Mouse (Mus musculus): ENCODE measurements around the gene Prpf8.

Prpf8 gene

GRCm38 (mm10) chr11:75486601-75487285 is at the start of gene Prpf8:
Gene Prpf8, plus strand, starts transcription at chr11:75486816.
- H3K4me1 ChIP-seq (replicated peaks; ENCODE audit: low read depth, low read length), result peaks cover 28% of the 10 kb centered on the region
- no peaks in the 10 kb centered on the region for H3K9me3 ChIP-seq (ENCODE audit: low read length)
- peaks cover 44% of the 10 kb centered on the region for H3K36me3 ChIP-seq (ENCODE audit: insufficient read depth, low read length)

DNA sequence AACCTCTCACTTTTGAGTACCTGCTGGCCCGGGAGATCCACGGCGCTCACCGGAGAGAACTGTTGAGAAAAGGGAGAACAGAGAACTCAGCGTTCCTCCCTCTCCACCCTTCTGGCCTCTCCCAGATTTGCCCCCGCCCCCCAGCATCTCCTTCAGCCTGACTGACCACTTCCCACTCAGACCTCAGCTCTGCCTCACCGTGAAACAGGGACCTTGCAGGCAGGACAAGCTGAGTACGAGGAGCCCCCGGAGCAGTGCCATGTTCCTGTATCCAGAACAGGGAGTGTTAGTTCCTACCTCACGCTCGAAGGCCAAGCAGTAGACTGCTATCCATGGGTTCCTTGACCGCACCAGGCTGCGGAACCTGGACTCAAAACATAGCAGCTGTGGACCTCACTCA is 48.4 kb upstream of the Prpf8 start:
- no peaks in the 10 kb centered on the region for H3K36me3 ChIP-seq (ENCODE audit: insufficient read depth, low read length)
- H3K4me1 ChIP-seq (replicated peaks; ENCODE audit: low read depth, low read length), result peaks cover 24% of the 10 kb centered on the region
- H3K9me3 ChIP-seq (ENCODE audit: low read length), result peaks cover 6% of the 10 kb centered on the region
- TF ChIP-seq NANOG (IDR thresholded peaks at IDR 0.05; ENCODE audit: borderline replicate concordance, low read length), result no peak
- no peak for TF ChIP-seq POU5F1 (IDR thresholded peaks at IDR 0.05; ENCODE audit: borderline replicate concordance, low read length)
- no peak for TF ChIP-seq CTCF (conservative IDR thresholded peaks at IDR 0.05; ENCODE audit: low read length)
- no peak overlapping the region for H3K4me3 ChIP-seq (replicated peaks; ENCODE audit: low read length)
- H3K27me3 ChIP-seq (ENCODE audit: insufficient read depth, low read length), result peaks cover 47% of the 10 kb centered on the region

More at GRCm38 (mm10) chr11:75486601-75487285, at the start of gene Prpf8:
- TF ChIP-seq NANOG (IDR thresholded peaks at IDR 0.05; ENCODE audit: borderline replicate concordance, low read length), result no peak
- TF ChIP-seq POU5F1 (IDR thresholded peaks at IDR 0.05; ENCODE audit: borderline replicate concordance, low read length), result no peak
- TF ChIP-seq CTCF (conservative IDR thresholded peaks at IDR 0.05; ENCODE audit: low read length), result no peak
- Histone ChIP-seq H3K27me3 (ENCODE audit: insufficient read depth, low read length) (no peaks in the 10 kb centered on the region), H3K4me3 (replicated peaks; ENCODE audit: low read length) (peak within 1 kb of the TSS; percentile 99)

GRCm38 (mm10) chr11:75438804-75439203 is 47.8 kb upstream of the Prpf8 start:
- no peak overlapping the region for H3K4me3 ChIP-seq (replicated peaks; ENCODE audit: low read length)
- no peaks in the 10 kb centered on the region for H3K36me3 ChIP-seq (ENCODE audit: insufficient read depth, low read length)
- peaks cover 6% of the 10 kb centered on the region for H3K9me3 ChIP-seq (ENCODE audit: low read length)
- H3K4me1 ChIP-seq (replicated peaks; ENCODE audit: low read depth, low read length), result peaks cover 30% of the 10 kb centered on the region
- peaks cover 50% of the 10 kb centered on the region for H3K27me3 ChIP-seq (ENCODE audit: insufficient read depth, low read length)
- TF ChIP-seq POU5F1 (IDR thresholded peaks at IDR 0.05; ENCODE audit: borderline replicate concordance, low read length) (no peak), CTCF (conservative IDR thresholded peaks at IDR 0.05; ENCODE audit: low read length) (no peak), NANOG (IDR thresholded peaks at IDR 0.05; ENCODE audit: borderline replicate concordance, low read length) (no peak)

DNA sequence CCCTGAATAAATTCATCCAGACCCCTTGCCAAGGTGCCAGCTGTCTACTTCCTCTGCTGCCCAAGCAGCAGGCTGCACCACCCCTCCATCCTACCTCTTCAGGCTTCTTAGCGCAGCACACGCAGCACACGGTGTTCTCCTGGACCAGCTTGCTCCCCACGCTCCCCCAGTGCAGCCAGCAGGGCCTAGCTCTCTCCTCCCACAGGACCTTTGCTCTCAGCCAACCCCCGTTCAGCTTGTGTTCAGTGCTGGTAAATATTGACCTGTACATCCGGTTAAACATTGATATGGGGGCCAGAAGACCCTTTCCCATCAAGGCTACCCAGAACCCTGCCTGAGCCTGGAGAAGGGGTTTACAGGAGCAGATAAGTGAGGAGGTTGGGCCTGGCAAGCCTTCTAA is 47.3 kb upstream of the Prpf8 start, which contains the start of gene Serpinf2:
TSS of gene Serpinf2 (minus strand) at position 229 of the 400 bp plus-strand sequence.
- Histone ChIP-seq H3K4me3 (replicated peaks; ENCODE audit: low read length) (no peak within 1 kb of the TSS), H3K27me3 (ENCODE audit: insufficient read depth, low read length) (peaks cover 55% of the 10 kb centered on the region), H3K9me3 (ENCODE audit: low read length) (peaks cover 3% of the 10 kb centered on the region), H3K4me1 (replicated peaks; ENCODE audit: low read depth, low read length) (peaks cover 36% of the 10 kb centered on the region), H3K36me3 (ENCODE audit: insufficient read depth, low read length) (no peaks in the 10 kb centered on the region)
- no peak for TF ChIP-seq NANOG (IDR thresholded peaks at IDR 0.05; ENCODE audit: borderline replicate concordance, low read length)
- TF ChIP-seq CTCF (conservative IDR thresholded peaks at IDR 0.05; ENCODE audit: low read length), result no peak
- no peak for TF ChIP-seq POU5F1 (IDR thresholded peaks at IDR 0.05; ENCODE audit: borderline replicate concordance, low read length)

DNA sequence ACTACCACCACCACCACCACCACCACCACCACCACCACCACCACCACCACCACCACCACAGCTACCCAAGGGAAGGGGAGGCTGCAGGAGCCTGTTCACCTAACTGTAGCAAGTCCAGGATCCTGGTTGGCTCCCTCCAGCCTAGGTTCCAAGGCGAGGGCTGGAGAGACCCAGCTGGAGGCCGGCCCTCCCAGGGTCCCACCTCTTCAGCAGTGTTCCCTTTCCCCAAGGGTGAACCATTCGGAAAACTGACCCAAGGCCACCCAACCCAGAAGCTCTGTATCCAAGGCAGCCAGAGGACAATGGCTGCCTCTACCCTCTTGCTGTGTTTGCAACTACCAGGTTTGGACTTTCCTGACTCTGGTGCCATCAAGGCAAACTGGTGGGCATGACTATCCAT is 46.7 kb upstream of the Prpf8 start:
- TF ChIP-seq CTCF (conservative IDR thresholded peaks at IDR 0.05; ENCODE audit: low read length), result no peak
- no peak for TF ChIP-seq NANOG (IDR thresholded peaks at IDR 0.05; ENCODE audit: borderline replicate concordance, low read length)
- no peak for TF ChIP-seq POU5F1 (IDR thresholded peaks at IDR 0.05; ENCODE audit: borderline replicate concordance, low read length)
- Histone ChIP-seq H3K27me3 (ENCODE audit: insufficient read depth, low read length) (peaks cover 60% of the 10 kb centered on the region), H3K9me3 (ENCODE audit: low read length) (no peaks in the 10 kb centered on the region), H3K4me1 (replicated peaks; ENCODE audit: low read depth, low read length) (peaks cover 41% of the 10 kb centered on the region), H3K4me3 (replicated peaks; ENCODE audit: low read length) (no peak overlapping the region), H3K36me3 (ENCODE audit: insufficient read depth, low read length) (no peaks in the 10 kb centered on the region)

- Histone ChIP-seq H3K27me3 (ENCODE audit: insufficient read depth, low read length) (peaks cover 62% of the 10 kb centered on the region), H3K4me3 (replicated peaks; ENCODE audit: low read length) (no peak overlapping the region), H3K36me3 (ENCODE audit: insufficient read depth, low read length) (no peaks in the 10 kb centered on the region), H3K4me1 (replicated peaks; ENCODE audit: low read depth, low read length) (peaks cover 47% of the 10 kb centered on the region), H3K9me3 (ENCODE audit: low read length) (no peaks in the 10 kb centered on the region)
- TF ChIP-seq NANOG (IDR thresholded peaks at IDR 0.05; ENCODE audit: borderline replicate concordance, low read length), result no peak
- no peak for TF ChIP-seq POU5F1 (IDR thresholded peaks at IDR 0.05; ENCODE audit: borderline replicate concordance, low read length)
- TF ChIP-seq CTCF (conservative IDR thresholded peaks at IDR 0.05; ENCODE audit: low read length), result no peak
Observed at GRCm38 (mm10) chr11:75441034-75441433, 45.6 kb upstream of the Prpf8 start.

- no peaks in the 10 kb centered on the region for H3K9me3 ChIP-seq (ENCODE audit: low read length)
- H3K36me3 ChIP-seq (ENCODE audit: insufficient read depth, low read length), result no peaks in the 10 kb centered on the region
- TF ChIP-seq NANOG (IDR thresholded peaks at IDR 0.05; ENCODE audit: borderline replicate concordance, low read length) (no peak), POU5F1 (IDR thresholded peaks at IDR 0.05; ENCODE audit: borderline replicate concordance, low read length) (no peak), CTCF (conservative IDR thresholded peaks at IDR 0.05; ENCODE audit: low read length) (no peak)
- H3K4me1 ChIP-seq (replicated peaks; ENCODE audit: low read depth, low read length), result peaks cover 43% of the 10 kb centered on the region
- no peak overlapping the region for H3K4me3 ChIP-seq (replicated peaks; ENCODE audit: low read length)
- H3K27me3 ChIP-seq (ENCODE audit: insufficient read depth, low read length), result peaks cover 61% of the 10 kb centered on the region
Observed at GRCm38 (mm10) chr11:75441601-75442000, 45.0 kb upstream of the Prpf8 start.

DNA sequence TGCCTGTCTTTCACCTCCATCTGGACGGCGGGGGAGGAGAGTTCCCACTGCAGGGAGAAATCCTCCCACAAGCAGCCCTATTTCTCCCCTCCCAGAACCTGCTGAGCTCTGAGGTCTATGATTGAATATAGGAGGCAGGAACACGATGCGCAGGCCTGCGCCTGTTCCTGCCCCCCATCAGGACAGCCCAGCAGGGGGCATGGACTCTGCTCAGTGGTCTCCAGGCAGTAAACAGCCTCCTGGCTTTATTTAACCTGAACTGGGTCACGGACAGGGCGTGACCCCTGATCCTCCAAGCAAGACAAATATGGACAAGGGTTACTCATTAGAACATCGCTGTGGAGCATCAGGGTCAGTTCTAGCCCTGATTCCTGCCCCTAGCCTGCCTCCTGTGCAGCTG is 42.9 kb upstream of the Prpf8 start:
- Histone ChIP-seq H3K4me3 (replicated peaks; ENCODE audit: low read length) (no peak overlapping the region), H3K36me3 (ENCODE audit: insufficient read depth, low read length) (peaks cover 20% of the 10 kb centered on the region), H3K4me1 (replicated peaks; ENCODE audit: low read depth, low read length) (peaks cover 37% of the 10 kb centered on the region), H3K9me3 (ENCODE audit: low read length) (no peaks in the 10 kb centered on the region), H3K27me3 (ENCODE audit: insufficient read depth, low read length) (peaks cover 51% of the 10 kb centered on the region)
- TF ChIP-seq NANOG (IDR thresholded peaks at IDR 0.05; ENCODE audit: borderline replicate concordance, low read length) (no peak), POU5F1 (IDR thresholded peaks at IDR 0.05; ENCODE audit: borderline replicate concordance, low read length) (no peak), CTCF (conservative IDR thresholded peaks at IDR 0.05; ENCODE audit: low read length) (no peak)

Data from E14TG2a.4 (cell line).